Mouse (Mus musculus): ENCODE measurements around the gene Spocd1. TPM values are rescaled to one million over a fixed set of nuclear protein-coding genes. Genes with fewer than 3 reads are reported as not detected.

Gene Spocd1
- polyA plus RNA-seq, 1 experiment from 2014 or later, result not detected

- Histone ChIP-seq H3K36me3 (no peaks in the 10 kb centered on the region), H3K4me1 (replicated peaks) (no peaks in the 10 kb centered on the region), H3K27ac (no peak overlapping the region), H3K27me3 (replicated peaks) (peaks cover 9% of the 10 kb centered on the region; the same call in 1 of the 2 replicates), H3K9me3 (no peaks in the 10 kb centered on the region), H3K4me3 (replicated peaks) (no peak overlapping the region), H3K4me2 (replicated peaks) (no peak overlapping the region), H3K9ac (no peak overlapping the region)
- ATAC-seq, result no peak
- WGBS, result 84% methylated on average over 8 of the region's 8 CpGs
Measured at GRCm38 (mm10) chr4:129995255-129995654, 66.2 kb downstream of the Spocd1 start.

GRCm38 (mm10) chr4:129996015-129996414 lies 67.0 kb downstream of the Spocd1 start:
- H3K9me3 ChIP-seq, result no peaks in the 10 kb centered on the region
- no peak overlapping the region for H3K4me3 ChIP-seq (replicated peaks)
- no peak overlapping the region for H3K4me2 ChIP-seq (replicated peaks)
- H3K27me3 ChIP-seq (replicated peaks), result peaks cover 9% of the 10 kb centered on the region; the same call in 1 of the 2 replicates
- no peak overlapping the region for H3K9ac ChIP-seq
- no peaks in the 10 kb centered on the region for H3K4me1 ChIP-seq (replicated peaks)
- H3K36me3 ChIP-seq, result no peaks in the 10 kb centered on the region
- no peak for ATAC-seq
- no peak overlapping the region for H3K27ac ChIP-seq
- 77% methylated on average over 4 of the region's 4 CpGs for WGBS

GRCm38 (mm10) chr4:129998124-129998523 lies 69.1 kb downstream of the Spocd1 start:
- peaks cover 6% of the 10 kb centered on the region; the same call in 1 of the 2 replicates for H3K27me3 ChIP-seq (replicated peaks)
- H3K9ac ChIP-seq, result no peak overlapping the region
- no peak for ATAC-seq
- 64% methylated on average over 11 of the region's 11 CpGs for WGBS
- no peaks in the 10 kb centered on the region for H3K9me3 ChIP-seq
- no peak overlapping the region for H3K4me3 ChIP-seq (replicated peaks)
- peaks cover 9% of the 10 kb centered on the region; the same call in 1 of the 2 replicates for H3K4me1 ChIP-seq (replicated peaks)
- no peak overlapping the region for H3K27ac ChIP-seq
- no peaks in the 10 kb centered on the region for H3K36me3 ChIP-seq
- no peak overlapping the region for H3K4me2 ChIP-seq (replicated peaks)

- no peaks in the 10 kb centered on the region for H3K9me3 ChIP-seq
- no peaks in the 10 kb centered on the region for H3K36me3 ChIP-seq
- ATAC-seq, result no peak
- no peak overlapping the region for H3K4me3 ChIP-seq (replicated peaks)
- H3K4me1 ChIP-seq (replicated peaks), result peaks cover 12% of the 10 kb centered on the region; the same call in 1 of the 2 replicates
- peaks cover 10% of the 10 kb centered on the region; the same call in 1 of the 2 replicates for H3K27me3 ChIP-seq (replicated peaks)
- H3K27ac ChIP-seq, result no peak overlapping the region
- 36% methylated on average over 5 of the region's 5 CpGs for WGBS
- no peak overlapping the region for H3K4me2 ChIP-seq (replicated peaks)
- H3K9ac ChIP-seq, result no peak overlapping the region
Measured at GRCm38 (mm10) chr4:130001710-130002109, 72.7 kb downstream of the Spocd1 start.

GRCm38 (mm10) chr4:130002157-130002556 lies 73.1 kb downstream of the Spocd1 start:
- ATAC-seq, result no peak
- H3K9me3 ChIP-seq, result no peaks in the 10 kb centered on the region
- H3K4me3 ChIP-seq (replicated peaks), result no peak overlapping the region
- peaks cover 14% of the 10 kb centered on the region for H3K27me3 ChIP-seq (replicated peaks)
- no peaks in the 10 kb centered on the region for H3K36me3 ChIP-seq
- no peak overlapping the region for H3K27ac ChIP-seq
- H3K4me1 ChIP-seq (replicated peaks), result peaks cover 15% of the 10 kb centered on the region; the same call in 1 of the 2 replicates
- WGBS, result 76% methylated on average over 10 of the region's 10 CpGs
- no peak overlapping the region for H3K4me2 ChIP-seq (replicated peaks)
- H3K9ac ChIP-seq, result no peak overlapping the region

- peaks cover 26% of the 10 kb centered on the region for H3K27me3 ChIP-seq (replicated peaks)
- H3K4me3 ChIP-seq (replicated peaks), result no peak overlapping the region
- no peaks in the 10 kb centered on the region for H3K9me3 ChIP-seq
- no peak overlapping the region for H3K9ac ChIP-seq
- H3K36me3 ChIP-seq, result no peaks in the 10 kb centered on the region
- WGBS, result 51% methylated on average over 9 of the region's 9 CpGs
- H3K4me1 ChIP-seq (replicated peaks), result peaks cover 15% of the 10 kb centered on the region; the same call in 1 of the 2 replicates
- no peak overlapping the region for H3K4me2 ChIP-seq (replicated peaks)
- H3K27ac ChIP-seq, result no peak overlapping the region
- no peak for ATAC-seq
Measured at GRCm38 (mm10) chr4:130005593-130005992, 76.5 kb downstream of the Spocd1 start.

- H3K27me3 ChIP-seq (replicated peaks), result peaks cover 26% of the 10 kb centered on the region
- H3K4me1 ChIP-seq (replicated peaks), result peaks cover 13% of the 10 kb centered on the region; the same call in 1 of the 2 replicates
- H3K27ac ChIP-seq, result no peak overlapping the region
- ATAC-seq, result peak; percentile 58; the same call in 1 of the 2 replicates
- H3K9me3 ChIP-seq, result no peaks in the 10 kb centered on the region
- peak overlapping the region; percentile 28; the same call in 1 of the 2 replicates for H3K9ac ChIP-seq
- peak overlapping the region; percentile 79 for H3K4me2 ChIP-seq (replicated peaks)
- WGBS, result 8% methylated on average over 25 of the region's 25 CpGs
- H3K36me3 ChIP-seq, result no peaks in the 10 kb centered on the region
- H3K4me3 ChIP-seq (replicated peaks), result peak overlapping the region; percentile 29
Measured at GRCm38 (mm10) chr4:130006533-130006932, 77.5 kb downstream of the Spocd1 start.

Other genes with a start within 250 kb of the Spocd1 start
- 9.3 and 9.4 TPM in 2 replicates for gene Tmem39b, start 232.4 kb upstream of the Spocd1 start, polyA plus RNA-seq (2015; fragmentation: Nextera tagmentation; extraction: Ambion mirVana)
- 83.6 and 95.9 TPM in 2 replicates for gene Khdrbs1, start 186.9 kb upstream of the Spocd1 start, polyA plus RNA-seq (2015; fragmentation: Nextera tagmentation; extraction: Ambion mirVana)
- gene Ptp4a2, start 118.0 kb upstream of the Spocd1 start, polyA plus RNA-seq (2015; fragmentation: Nextera tagmentation; extraction: Ambion mirVana), result 307 and 411 TPM in 2 replicates
- gene Adgrb2, start 55.6 kb downstream of the Spocd1 start, polyA plus RNA-seq (2015; fragmentation: Nextera tagmentation; extraction: Ambion mirVana), result 2.2 and 2.6 TPM in 2 replicates
- gene Col16a1, start 118.6 kb downstream of the Spocd1 start, polyA plus RNA-seq (2015; fragmentation: Nextera tagmentation; extraction: Ambion mirVana), result 60.0 and 63.0 TPM in 2 replicates
- 67.0 and 76.6 TPM in 2 replicates for gene Pef1, start 173.3 kb downstream of the Spocd1 start, polyA plus RNA-seq (2015; fragmentation: Nextera tagmentation; extraction: Ambion mirVana)
- 0.24 and 0.37 TPM in 2 replicates for gene Hcrtr1, start 210.1 kb downstream of the Spocd1 start, polyA plus RNA-seq (2015; fragmentation: Nextera tagmentation; extraction: Ambion mirVana)
- gene Tinagl1, start 245.9 kb downstream of the Spocd1 start, polyA plus RNA-seq (2015; fragmentation: Nextera tagmentation; extraction: Ambion mirVana), result 65.6 and 72.9 TPM in 2 replicates